Mouse (Mus musculus) heart, embryonic 11.5 days (tissue): Measurements from ENCODE around the gene Acin1. TPM values are rescaled to one million over a fixed set of nuclear protein-coding genes. Genes with fewer than 3 reads are reported as not detected.

Experiments
- ATAC-seq: fragments of 200-750 bp; cut with Nextera tagmentation; replicated peaks from 2 replicates; pipeline ENCODE4 v1.8.0; 2017; ENCODE audit warnings: moderate library complexity; ENCODE audit not compliant: insufficient number of reproducible peaks, low FRiP score, low TSS enrichment
- H3K27ac ChIP-seq: fragments of 300-500 bp; sonication (generic); 2 replicates; pipeline ENCODE4 v1.5.1; 2014; ENCODE audit warnings: mild to moderate bottlenecking, low read depth, low read length
- H3K27me3 ChIP-seq: fragments of 300-500 bp; sonication (generic); 2 replicates; pipeline ENCODE4 v1.6.1; 2014; ENCODE audit warnings: mild to moderate bottlenecking, low read length, mixed read lengths; ENCODE audit not compliant: control insufficient read depth, insufficient read depth
- H3K36me3 ChIP-seq: fragments of 300-500 bp; sonication (generic); 2 replicates; pipeline ENCODE4 v1.6.1; 2014; ENCODE audit warnings: mild to moderate bottlenecking, low read length, moderate library complexity, mixed read lengths; ENCODE audit not compliant: control insufficient read depth, insufficient read depth
- H3K4me1 ChIP-seq: fragments of 300-500 bp; sonication (generic); 2 replicates; pipeline ENCODE4 v1.6.1; 2014; ENCODE audit warnings: low read length; ENCODE audit not compliant: control insufficient read depth, insufficient read depth
- H3K4me2 ChIP-seq: fragments of 300-500 bp; sonication (generic); 2 replicates; pipeline ENCODE4 v1.6.1; 2014; ENCODE audit warnings: mild to moderate bottlenecking, moderate library complexity
- H3K4me3 ChIP-seq: fragments of 300-500 bp; sonication (generic); 2 replicates; pipeline ENCODE4 v1.5.1; 2014; ENCODE audit warnings: low read depth, low read length
- H3K9ac ChIP-seq: fragments of 300-500 bp; sonication (generic); 2 replicates; pipeline ENCODE4 v1.6.1; 2014; ENCODE audit warnings: mild to moderate bottlenecking, low read depth, low read length, moderate library complexity
- H3K9me3 ChIP-seq: fragments of 300-500 bp; sonication (generic); replicated peaks from 2 replicates; pipeline ENCODE4 v1.6.1; 2016; ENCODE audit warnings: low read length; ENCODE audit not compliant: control insufficient read depth
- WGBS: fragments of 180-500 bp; shearing (Covaris S2); extraction: QIAGEN DNeasy Blood & Tissue Kit; methylation state at CpG from one replicate; pipeline ENCODE4 v1.1.7; 2014; ENCODE audit not compliant: insufficient replicate concordance; 5-methylcytosine and 5-hydroxymethylcytosine counted together
- polyA plus RNA-seq: library from polyadenylated mRNA; unstranded; fragments of >200 nt; fragmentation: Nextera tagmentation; extraction: Ambion mirVana; gene quantifications from 2 replicates; pipeline ENCODE4 v1.2.1, GENCODE M21; 2014

Gene Acin1
- polyA plus RNA-seq, 1 experiment from 2014 or later, result 96.8 TPM

- no peaks in the 10 kb centered on the region for H3K9me3 ChIP-seq
- H3K9ac ChIP-seq, result no peak overlapping the region
- H3K36me3 ChIP-seq, result peaks cover 71% of the 10 kb centered on the region
- peaks cover 3% of the 10 kb centered on the region for H3K4me1 ChIP-seq
- no peak overlapping the region for H3K27ac ChIP-seq
- WGBS, result 93% methylated on average over 17 of the region's 17 CpGs
- ATAC-seq, result no peak
- no peak overlapping the region for H3K4me3 ChIP-seq
- no peaks in the 10 kb centered on the region for H3K27me3 ChIP-seq
- H3K4me2 ChIP-seq, result no peak overlapping the region
These were observed 40.3 kb downstream of the Acin1 start for GRCm38 (mm10) chr14:54646455-54646854.

- H3K27me3 ChIP-seq, result no peaks in the 10 kb centered on the region
- no peak for ATAC-seq
- H3K27ac ChIP-seq, result no peak overlapping the region
- WGBS, result 85% methylated on average over 9 of the region's 9 CpGs
- H3K36me3 ChIP-seq, result peaks cover 54% of the 10 kb centered on the region
- H3K9me3 ChIP-seq, result no peaks in the 10 kb centered on the region
- H3K4me3 ChIP-seq, result no peak overlapping the region
- H3K9ac ChIP-seq, result no peak overlapping the region
- no peak overlapping the region for H3K4me2 ChIP-seq
- peaks cover 10% of the 10 kb centered on the region for H3K4me1 ChIP-seq
These were observed 42.4 kb downstream of the Acin1 start for GRCm38 (mm10) chr14:54644294-54644693.

- H3K9ac ChIP-seq, result no peak overlapping the region
- H3K9me3 ChIP-seq, result no peaks in the 10 kb centered on the region
- H3K4me1 ChIP-seq, result peaks cover 7% of the 10 kb centered on the region; the same call in 1 of the 2 replicates
- ATAC-seq, result no peak
- no peaks in the 10 kb centered on the region for H3K27me3 ChIP-seq
- H3K27ac ChIP-seq, result no peak overlapping the region
- 83% methylated on average over 2 of the region's 2 CpGs for WGBS
- peaks cover 48% of the 10 kb centered on the region for H3K36me3 ChIP-seq
- no peak overlapping the region for H3K4me2 ChIP-seq
- no peak overlapping the region for H3K4me3 ChIP-seq
These were observed 43.7 kb downstream of the Acin1 start for GRCm38 (mm10) chr14:54643011-54643410.

- 79% methylated on average over 25 of the region's 25 CpGs for WGBS
- Histone ChIP-seq H3K27me3 (no peaks in the 10 kb centered on the region), H3K36me3 (peaks cover 47% of the 10 kb centered on the region), H3K4me2 (no peak overlapping the region), H3K4me3 (no peak overlapping the region), H3K9me3 (no peaks in the 10 kb centered on the region), H3K27ac (no peak overlapping the region), H3K9ac (no peak overlapping the region), H3K4me1 (peaks cover 7% of the 10 kb centered on the region; the same call in 1 of the 2 replicates)
- ATAC-seq, result no peak
These were observed 44.3 kb downstream of the Acin1 start for GRCm38 (mm10) chr14:54642224-54642944.

GRCm38 (mm10) chr14:54641305-54641969 lies 45.3 kb downstream of the Acin1 start, which contains the start of gene Cdh24:
Cdh24 (minus strand) TSS chr14:54641364.
- Histone ChIP-seq H3K27ac (peak within 1 kb of the TSS; percentile 51), H3K4me3 (peak within 1 kb of the TSS; percentile 58), H3K4me1 (peaks cover 7% of the 10 kb centered on the region; the same call in 1 of the 2 replicates), H3K36me3 (peaks cover 45% of the 10 kb centered on the region), H3K4me2 (peak within 1 kb of the TSS; percentile 97), H3K27me3 (no peaks in the 10 kb centered on the region), H3K9ac (peak within 1 kb of the TSS; percentile 73), H3K9me3 (no peaks in the 10 kb centered on the region)
- peak; percentile 90 for ATAC-seq
- 1% methylated on average over 46 of the region's 52 CpGs for WGBS

- WGBS, result 1% methylated on average over 27 of the region's 28 CpGs
- peak within 1 kb of the TSS; percentile 58 for H3K4me3 ChIP-seq
- no peak for ATAC-seq
- H3K4me2 ChIP-seq, result peak within 1 kb of the TSS; percentile 97
- H3K27ac ChIP-seq, result peak within 1 kb of the TSS; percentile 51
- no peaks in the 10 kb centered on the region for H3K27me3 ChIP-seq
- peak within 1 kb of the TSS; percentile 73 for H3K9ac ChIP-seq
- no peaks in the 10 kb centered on the region for H3K9me3 ChIP-seq
- peaks cover 7% of the 10 kb centered on the region; the same call in 1 of the 2 replicates for H3K4me1 ChIP-seq
- H3K36me3 ChIP-seq, result peaks cover 41% of the 10 kb centered on the region
These were observed 45.8 kb downstream of the Acin1 start, which contains the start of gene Gm17606 for GRCm38 (mm10) chr14:54640946-54641304. Gm17606 (plus strand) TSS chr14:54640952.

- ATAC-seq, result no peak
- Histone ChIP-seq H3K9ac (peak overlapping the region; percentile 43; the same call in 1 of the 2 replicates), H3K36me3 (peaks cover 37% of the 10 kb centered on the region), H3K27me3 (no peaks in the 10 kb centered on the region), H3K4me3 (peak overlapping the region; percentile 31), H3K4me1 (peaks cover 7% of the 10 kb centered on the region; the same call in 1 of the 2 replicates), H3K9me3 (no peaks in the 10 kb centered on the region), H3K27ac (no peak overlapping the region), H3K4me2 (peak overlapping the region; percentile 97)
- 32% methylated on average over 4 of the region's 4 CpGs for WGBS
These were observed 46.6 kb downstream of the Acin1 start for GRCm38 (mm10) chr14:54640121-54640520.

GRCm38 (mm10) chr14:54638210-54638609 lies 48.5 kb downstream of the Acin1 start:
- no peak for ATAC-seq
- 65% methylated on average over 5 of the region's 5 CpGs for WGBS
- Histone ChIP-seq H3K27me3 (no peaks in the 10 kb centered on the region), H3K9me3 (no peaks in the 10 kb centered on the region), H3K36me3 (peaks cover 25% of the 10 kb centered on the region), H3K4me1 (peaks cover 7% of the 10 kb centered on the region; the same call in 1 of the 2 replicates), H3K27ac (no peak overlapping the region), H3K9ac (no peak overlapping the region), H3K4me2 (no peak overlapping the region), H3K4me3 (no peak overlapping the region)
